Mouse (Mus musculus) spleen, embryonic (tissue): ENCODE data around the gene Pdlim7.

Source experiments
- CTCF ChIA-PET: fragments of 350-600 bp; sonication (Branson Sonifier 250); formaldehyde crosslinking; loops from one replicate; lab custom pipeline; 2022; lab: Charles Lee

Pdlim7 gene

DNA sequence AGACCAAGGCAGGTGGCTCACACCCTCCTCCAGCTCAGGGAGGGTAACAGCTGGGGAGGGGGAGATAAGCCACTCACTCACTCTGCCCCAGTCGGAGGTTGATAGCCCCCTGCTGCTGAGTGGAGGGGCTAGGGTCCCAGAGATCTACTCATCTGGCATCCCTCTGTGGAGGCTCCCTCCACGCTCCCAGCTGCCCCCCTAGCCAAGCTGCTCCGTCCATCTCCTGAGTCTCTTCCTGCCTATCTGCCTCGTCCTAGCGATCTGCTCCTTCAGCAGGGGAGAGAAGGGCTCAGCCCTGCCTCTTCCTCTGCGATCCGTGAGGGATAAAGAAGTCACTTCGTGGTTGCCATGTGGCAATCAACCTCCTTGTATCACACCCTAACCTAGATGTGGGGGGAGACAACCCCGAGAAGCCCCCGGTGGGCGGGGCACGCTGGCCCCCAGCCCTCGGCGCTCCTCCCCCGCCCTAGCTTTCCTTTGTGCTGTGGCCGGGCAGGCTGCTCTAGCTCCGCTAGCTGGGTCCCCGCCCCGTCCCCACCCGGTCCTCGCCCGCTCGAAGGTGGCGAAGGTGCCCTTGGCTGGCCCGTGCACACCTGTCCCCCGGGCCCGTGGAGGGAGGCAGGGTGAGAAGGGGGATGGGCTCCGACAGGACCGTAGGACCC is 26.4 kb downstream of the Pdlim7 start:
- CTCF ChIA-PET, result interaction anchor here (0.5 kb wide), 1 partner anchor 30 kb away, joined by 3 read pairs; no protein-coding TSS in a partner anchor

DNA sequence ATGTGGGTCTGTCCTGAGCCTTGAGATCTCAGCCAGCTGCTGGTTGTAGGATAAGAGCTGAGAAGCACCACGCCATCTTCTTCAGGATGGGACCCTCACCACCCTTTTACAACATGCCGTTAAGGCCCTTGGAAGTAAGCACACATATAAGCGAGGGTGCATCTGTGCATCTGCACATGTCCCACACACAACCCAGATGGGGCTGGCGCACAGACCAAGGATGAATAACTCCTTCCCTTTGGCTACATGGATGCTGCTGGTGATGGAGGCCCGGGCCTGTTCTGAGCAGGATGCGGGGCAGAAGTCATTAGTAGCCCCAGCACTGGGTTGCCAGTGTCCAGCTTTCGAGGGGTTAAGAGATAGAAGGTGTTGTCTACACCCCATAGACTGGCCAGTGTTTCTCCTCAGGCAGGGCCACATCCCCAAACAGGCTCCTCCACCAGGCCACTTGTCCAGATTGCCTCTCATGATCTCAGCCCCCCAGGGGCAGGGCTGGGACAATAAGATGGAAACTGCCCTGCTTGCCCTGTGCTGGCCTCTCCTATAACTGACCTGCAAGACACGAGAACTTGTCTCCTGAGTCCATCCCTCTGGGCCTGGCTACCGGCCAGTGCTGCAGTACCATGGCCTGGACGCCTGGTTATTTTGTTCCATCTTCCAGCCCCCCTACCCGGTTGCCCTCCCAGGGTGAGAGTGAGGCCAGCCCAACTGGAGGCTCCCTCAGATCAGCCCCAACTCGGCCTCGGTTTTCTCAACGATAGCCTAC is 27.3 kb downstream of the Pdlim7 start:
- CTCF ChIA-PET, result no interaction called here

DNA sequence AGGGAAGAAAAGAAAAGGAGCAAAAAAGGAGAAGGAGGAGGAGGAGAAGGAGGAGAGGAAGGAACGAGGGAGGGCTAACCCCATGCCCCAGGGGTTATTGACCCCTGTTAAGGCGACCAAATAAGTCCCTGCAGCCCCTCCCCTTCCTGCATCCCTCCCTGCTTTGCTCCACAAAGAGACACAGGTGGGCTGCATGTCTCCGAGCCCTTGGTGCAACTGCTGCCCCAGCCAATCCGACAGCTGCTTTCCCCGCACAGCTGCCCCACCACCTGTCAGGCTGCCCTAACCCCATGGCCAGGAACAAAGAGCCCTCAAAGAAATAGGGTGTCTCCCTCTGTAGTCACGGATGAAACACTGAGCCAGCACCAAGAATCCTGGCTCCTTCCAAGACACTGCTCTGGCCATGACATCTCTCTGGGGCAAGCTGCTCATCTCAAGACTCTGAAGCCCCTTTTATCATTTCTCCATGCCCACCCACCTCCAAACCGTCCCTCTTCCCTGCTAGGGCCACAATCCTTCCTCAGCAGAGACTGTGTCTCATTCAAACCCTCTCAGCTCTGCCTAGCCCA is 28.9 kb downstream of the Pdlim7 start:
- CTCF ChIA-PET, result no interaction called here

DNA sequence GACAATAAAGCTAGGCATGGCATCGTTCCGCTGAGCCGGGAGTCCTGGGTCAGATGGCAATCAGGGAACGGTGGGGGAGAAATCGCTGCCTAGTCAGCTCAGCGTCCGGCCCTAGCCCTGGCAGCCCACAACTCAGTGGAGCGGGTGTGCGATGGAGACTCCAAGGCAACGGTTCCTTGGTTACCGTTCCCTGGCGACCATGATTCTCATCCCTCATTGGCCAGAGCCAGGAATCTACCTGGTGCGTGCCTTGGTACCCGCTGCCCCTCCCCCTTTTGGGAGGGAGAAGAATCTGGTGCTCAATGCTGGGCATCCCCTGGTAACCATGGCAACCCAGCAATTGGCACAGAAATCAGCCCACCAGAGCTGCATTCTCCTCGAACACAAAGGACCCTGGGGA is 29.9 kb downstream of the Pdlim7 start:
- CTCF ChIA-PET, result no interaction called here

DNA sequence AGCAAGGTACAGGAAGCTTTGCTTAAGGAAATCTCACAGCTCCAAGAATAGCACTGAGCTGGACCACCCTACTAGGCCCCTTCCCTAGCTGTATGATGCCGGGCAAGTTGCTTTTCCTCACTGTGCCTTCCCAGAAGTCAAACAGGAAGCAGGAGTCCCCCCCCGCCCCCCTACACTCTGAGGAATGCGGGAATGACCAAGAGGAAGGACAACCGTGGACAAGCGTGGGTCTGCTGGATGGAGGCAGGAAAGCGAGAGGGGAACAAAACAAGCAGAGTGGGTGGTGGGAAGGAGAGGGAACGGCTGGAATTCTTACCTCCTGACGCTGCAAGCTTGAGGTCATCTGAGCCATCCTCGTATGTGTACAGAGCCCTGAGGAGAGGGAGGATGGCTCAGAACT is 30.4 kb downstream of the Pdlim7 start:
- CTCF ChIA-PET, result no interaction called here

DNA sequence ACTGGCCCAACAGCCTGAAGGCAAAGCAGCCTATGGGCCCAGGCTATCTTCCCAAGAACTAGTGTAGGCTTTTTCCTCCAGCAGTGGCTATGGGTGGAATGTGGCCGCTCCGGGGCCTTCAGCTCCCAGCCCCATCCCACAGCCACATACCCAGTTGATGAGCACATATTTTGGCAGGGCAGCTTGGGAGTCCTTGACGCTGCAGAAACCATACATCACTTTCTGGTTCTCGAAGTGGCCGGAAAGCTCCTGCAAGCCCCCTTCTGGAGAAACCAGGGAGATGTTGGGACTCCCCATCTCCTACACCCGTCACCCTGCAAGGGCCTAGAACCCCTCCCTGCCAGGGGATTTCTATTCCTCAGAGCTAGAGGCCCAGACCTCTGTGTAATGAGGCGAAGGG is 30.9 kb downstream of the Pdlim7 start:
- CTCF ChIA-PET, result interaction anchor here (0.6 kb wide), 1 partner anchor 36 kb away, joined by 3 read pairs; no protein-coding TSS in a partner anchor

DNA sequence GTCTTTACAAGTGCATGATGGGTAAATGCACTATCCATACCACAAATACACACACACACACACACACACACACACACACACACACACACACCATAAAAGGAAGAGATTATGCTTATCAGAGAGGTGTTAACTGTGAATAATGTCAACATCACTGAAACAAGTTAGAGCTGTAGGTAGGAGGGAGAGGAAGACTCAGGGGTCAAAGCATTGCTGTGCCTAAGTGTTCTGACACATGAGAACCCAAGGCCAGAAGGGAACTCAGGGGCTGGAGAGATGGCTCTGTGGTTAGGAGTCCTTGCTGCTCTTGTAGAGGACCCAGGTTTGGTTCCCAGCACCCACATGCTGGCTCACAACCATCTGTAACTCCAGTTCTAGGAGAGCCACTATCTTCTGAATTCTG is 33.5 kb downstream of the Pdlim7 start:
- CTCF ChIA-PET, result no interaction called here

DNA sequence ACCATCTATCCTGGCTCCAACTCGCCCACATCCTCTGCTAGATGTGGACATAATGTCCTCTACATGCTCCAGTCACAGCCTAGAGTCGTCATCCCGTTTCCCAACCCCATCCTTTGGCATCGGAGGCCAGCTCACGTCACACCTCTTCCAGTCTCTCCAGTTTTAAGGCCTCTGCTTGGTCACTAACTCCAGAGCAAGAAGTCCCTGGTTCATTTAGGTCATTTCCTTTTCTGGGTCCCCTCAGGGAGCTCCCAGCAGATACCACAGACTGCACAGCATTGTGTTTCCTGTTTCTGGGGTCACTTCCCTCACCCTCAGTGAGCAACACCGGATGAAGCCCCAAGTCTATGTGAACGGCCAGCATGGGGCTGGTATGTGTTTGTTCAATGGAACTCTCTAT is 34.5 kb downstream of the Pdlim7 start:
- CTCF ChIA-PET, result interaction anchor here (0.7 kb wide), 1 partner anchor 15 kb away, joined by 10 read pairs; the partner anchor contains the start of gene Prr7

DNA sequence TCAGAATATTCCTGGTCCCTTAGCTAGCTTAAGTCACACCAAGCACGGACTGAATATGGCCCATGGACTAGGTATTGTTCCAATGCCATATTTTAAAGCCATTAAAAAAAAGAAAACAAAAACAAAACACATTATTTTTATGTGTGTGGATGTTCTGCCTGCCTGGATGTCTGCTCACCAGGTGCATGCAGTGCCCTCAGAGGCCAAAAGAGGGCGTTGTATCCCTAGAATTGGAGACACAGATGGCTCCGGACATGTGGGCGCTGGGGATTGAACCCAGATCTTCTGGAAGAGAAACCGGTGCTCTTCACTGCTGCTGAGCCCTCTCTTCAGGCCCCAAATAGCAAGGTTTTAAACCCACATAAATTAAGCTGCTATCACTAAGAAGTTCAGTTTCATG is 35.4 kb downstream of the Pdlim7 start:
- CTCF ChIA-PET, result no interaction called here

DNA sequence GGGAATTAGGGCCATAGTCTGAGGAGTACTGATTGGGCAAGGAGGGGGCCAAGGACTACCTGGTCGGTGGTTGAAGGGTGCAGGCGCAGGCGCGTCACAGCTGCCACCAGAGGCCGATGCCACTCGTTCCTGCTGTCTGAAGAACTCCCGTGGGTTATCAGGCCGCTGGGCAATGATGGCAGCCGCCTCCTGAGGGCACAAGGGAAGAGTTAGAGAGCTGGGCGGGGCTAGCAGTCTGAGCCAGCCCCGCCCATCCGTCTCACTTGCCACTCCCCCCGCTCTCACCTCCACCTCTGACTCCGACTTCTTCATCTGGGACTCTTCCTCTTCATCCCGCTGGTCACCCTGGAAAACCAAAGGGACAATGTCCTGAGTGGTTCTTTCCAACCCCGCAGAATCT is 36.0 kb downstream of the Pdlim7 start:
- CTCF ChIA-PET, result no interaction called here

DNA sequence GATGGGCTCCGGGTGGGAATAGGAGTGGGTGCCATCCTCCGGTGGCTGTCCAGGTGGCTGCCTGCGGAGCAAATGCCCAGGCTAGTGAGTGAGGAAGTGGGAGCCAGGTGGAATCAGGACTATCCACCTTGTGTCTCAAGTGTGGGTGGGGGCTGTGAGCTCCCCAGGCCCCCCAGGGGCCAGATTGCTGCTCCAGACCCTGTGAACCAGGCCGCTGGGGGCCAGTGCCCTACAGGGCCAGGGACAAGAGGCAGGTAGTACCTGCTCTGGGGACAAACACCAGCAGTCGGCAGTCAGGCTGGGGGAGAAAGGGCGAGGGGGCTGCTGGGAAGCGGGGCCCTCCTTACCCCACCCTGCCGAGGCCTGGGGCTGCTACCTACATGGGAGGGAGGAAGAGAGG is 37.2 kb downstream of the Pdlim7 start:
- CTCF ChIA-PET, result no interaction called here

DNA sequence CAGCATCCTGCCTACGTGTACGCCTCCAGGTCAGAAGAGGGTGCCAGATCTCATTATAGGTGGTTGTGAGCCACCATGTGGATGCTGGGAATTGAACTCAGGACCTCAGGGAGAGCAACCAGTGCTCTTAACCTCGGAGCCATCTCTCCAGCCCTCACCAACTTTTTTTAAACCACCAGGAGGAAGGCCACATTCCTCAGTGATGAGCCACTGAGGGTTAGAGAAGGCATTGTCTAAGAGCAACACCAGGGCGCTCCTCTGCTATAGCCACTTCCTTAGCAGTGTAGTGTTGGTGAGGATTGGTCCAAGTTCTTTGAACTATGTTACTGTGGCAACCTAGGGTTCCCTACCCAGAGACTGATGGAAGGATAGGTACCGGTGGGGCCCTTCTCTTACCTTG is 37.7 kb downstream of the Pdlim7 start:
- CTCF ChIA-PET, result no interaction called here

DNA sequence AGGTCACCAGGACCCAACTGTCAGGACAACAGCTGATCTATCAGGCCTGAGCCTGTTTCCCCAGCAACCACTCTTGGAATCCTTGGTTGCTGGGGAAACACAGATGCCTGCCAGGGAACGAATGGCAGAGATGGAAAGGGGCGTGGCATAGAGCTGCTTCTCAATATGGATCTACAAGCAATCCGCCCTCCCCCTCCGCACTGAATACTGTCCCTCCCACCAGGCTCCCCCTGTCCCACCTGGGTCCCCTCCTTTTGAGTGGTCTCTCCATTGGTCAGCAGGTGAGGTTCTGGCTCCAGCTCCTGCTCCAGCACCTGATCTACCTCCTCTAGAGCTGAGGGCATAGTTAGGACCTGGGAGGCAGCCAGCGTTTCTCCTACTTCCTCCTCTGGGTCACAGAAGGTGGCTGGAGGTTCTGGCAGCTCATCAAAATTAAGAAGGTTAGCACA is 38.8 kb downstream of the Pdlim7 start:
- CTCF ChIA-PET, result no interaction called here

DNA sequence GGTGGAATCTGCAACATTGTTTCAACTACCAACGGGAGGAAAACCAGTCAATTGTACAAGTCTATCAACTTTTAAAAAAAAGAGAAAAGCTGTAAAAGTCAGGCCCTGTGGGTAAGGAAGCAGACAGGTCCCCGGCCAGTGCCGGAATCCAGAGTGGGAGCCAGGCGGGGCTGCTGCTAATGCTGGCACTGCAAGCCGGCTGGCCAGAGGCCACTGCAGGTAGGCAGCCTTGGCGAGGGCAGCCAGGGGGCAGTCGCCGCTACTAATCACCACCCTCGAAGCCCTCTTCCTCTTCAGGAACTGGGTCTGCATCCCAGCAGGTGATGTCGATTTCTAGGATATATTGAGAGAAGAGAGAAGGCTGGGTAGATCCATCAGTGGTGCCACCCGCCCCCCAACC is 39.5 kb downstream of the Pdlim7 start:
- CTCF ChIA-PET, result no interaction called here

DNA sequence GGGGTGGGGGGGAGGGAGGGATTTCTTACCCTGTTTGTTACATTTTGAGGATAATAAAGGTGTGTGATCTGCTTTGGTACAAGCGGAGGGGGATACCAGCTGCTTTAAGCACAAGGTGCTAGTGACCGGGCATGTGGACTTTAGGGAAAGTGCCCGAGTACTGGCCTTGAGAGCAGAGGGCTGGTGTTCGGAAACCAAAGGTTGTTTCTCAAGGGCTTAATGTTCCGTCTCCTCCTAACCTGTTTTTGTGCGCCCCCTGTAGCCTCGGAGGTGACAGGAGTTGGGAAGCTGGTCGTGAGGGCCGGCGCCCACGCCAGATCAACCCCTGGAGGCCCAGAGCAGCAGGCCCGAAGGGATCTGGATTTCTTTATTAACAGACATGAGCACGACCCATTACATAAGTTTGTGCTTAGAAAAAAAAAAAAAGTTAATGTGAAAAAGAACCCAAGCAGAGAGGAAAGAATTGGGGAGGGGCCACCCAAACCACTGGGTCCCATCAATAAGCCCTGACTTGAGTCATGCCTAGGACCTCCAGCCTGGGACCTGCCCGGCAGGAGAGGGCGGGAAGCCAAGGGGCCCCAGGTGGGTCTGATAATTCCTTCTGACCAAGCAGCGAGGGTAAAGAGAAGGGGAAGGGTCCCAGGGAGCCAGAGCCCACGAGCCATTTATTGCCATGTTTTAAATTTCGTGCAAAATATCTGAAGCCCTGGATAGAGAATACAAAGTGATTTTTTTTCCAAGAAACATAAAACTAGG is 40.2 kb downstream of the Pdlim7 start:
- CTCF ChIA-PET, result no interaction called here

DNA sequence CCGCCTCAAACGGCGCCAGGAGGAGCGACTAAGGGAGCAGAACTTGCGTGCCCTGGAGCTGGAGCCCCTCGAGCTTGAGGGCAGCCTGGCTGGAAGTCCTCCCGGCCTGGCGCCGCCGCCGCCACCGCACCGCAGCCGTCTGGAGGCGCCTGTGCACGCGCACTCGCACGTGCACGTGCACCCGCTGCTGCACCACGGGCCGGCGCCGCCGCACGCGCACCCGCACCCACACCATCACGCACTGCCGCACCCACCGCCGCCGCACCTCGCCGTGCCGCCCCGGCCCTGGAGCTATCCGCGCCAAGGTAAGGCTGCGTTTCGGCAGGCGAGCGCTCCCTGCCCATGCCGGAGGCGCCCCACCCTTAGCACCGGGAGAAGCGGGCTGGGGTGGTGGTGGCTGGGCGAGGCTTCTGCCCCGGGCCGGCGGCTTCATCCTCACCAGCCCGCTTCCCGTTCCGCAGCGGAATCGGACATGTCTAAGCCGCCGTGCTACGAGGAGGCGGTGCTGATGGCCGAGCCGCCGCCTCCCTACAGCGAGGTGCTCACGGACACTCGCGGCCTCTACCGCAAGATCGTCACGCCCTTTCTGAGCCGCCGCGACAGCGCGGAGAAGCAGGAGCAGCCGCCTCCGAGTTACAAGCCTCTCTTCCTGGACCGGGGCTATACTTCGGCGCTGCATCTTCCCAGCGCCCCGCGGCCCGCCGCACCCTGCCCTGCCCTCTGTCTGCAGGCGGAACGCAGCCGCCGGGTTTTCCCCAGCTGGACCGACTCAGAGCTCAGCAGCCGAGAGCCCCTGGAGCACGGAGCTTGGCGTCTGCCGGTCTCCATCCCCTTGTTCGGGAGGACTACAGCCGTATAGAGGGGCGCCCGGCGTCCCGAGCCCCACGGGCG is 41.1 kb downstream of the Pdlim7 start:
- CTCF ChIA-PET, result interaction anchor here (0.6 to 1.3 kb wide), 2 partner anchors 15 to 69 kb away, joined by 9 to 11 read pairs; no protein-coding TSS in a partner anchor

DNA sequence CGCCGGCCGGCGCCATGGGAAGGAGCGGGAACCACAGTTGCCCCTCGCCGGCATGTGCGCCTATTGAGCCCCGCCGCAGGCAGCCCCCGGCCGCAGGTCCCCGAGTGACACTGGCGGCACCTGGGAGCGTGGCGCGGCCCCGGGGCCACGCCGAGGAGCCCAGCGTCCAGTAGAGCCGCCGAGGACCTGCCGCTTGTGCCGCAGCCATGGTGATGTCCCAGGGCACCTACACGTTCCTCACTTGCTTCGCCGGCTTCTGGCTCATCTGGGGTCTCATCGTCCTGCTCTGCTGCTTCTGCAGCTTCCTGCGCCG is 41.7 kb downstream of the Pdlim7 start:
- CTCF ChIA-PET, result interaction anchor here (0.6 to 1.3 kb wide), 3 partner anchors 14 to 76 kb away, joined by 9 to 12 read pairs (median 11); no protein-coding TSS in a partner anchor

DNA sequence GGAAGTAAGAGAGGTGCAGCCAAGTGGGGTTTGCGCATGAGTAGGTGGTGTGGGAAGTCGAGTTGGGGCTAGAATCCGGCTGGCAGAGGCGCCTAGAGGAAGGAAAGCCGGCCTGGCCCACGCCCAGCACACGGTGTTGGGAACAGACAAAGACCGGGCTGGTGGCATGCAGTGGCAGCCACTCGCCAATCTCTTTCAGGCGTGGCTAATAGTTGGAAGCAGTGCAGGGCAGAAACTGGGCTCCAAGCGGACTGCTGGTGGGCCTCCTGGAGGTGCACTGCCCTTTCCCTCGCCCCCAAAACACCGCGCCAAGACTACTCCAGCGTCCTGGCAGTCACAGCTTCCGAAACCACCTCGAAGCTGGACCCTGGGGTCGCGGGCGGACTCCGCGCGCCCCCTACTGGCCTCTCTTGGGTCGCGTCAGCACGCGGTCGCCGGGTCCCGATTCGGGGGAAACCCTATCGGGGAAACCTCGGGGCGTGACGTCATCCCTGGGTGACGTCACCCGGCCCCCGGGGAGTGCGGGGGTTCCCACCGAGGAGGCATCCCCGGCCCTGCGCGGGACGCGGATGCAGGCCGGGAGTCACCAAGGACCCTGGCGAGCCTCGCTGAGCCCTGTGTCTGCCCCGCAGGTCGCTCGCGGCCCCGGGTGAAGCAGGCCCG is 42.2 kb downstream of the Pdlim7 start:
- CTCF ChIA-PET, result interaction anchor here (0.6 to 1.3 kb wide), 2 partner anchors 68 to 76 kb away, joined by 9 to 12 read pairs; no protein-coding TSS in a partner anchor

DNA sequence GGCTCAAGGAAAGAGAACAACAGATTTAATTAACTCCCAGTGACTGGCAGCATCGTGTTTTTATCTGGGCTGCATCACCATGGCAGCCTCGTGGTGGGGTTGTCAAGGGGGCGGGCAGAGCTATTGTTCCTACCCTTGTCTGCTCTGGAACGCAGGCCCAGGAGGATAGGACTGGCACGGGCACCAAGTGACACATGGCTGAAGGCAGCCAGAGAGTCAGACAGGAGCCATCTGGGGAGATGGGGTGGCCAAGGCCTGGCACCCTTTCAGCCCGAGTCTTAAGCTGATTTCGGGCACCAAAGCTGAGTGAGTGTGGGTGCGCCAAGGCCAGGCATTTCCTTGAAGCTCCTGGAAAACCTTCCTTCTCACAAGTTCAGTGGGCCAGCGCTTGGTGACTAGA is 43.1 kb downstream of the Pdlim7 start:
- CTCF ChIA-PET, result interaction anchor here (0.9 to 1.7 kb wide), 3 partner anchors 9 to 50 kb away, joined by 3 to 6 read pairs (median 5); no protein-coding TSS in a partner anchor
